20 mouse cellular contexts compared by ENCODE assay signal in genomic region chr6:119562558-119562957, GRCm38 (mm10). TPM values are rescaled to one million over a fixed set of nuclear protein-coding genes. Genes with fewer than 3 reads are reported as not detected.
DNase-seq lines count a peak whose midpoint lies in the region; ATAC-seq and TF ChIP-seq lines count a peak whose summit lies in the region.
"Had no signal": no experiment of that assay in that cellular context is flagged by ENCODE, and none has a peak within 500 bp of the region (broad histone marks: within the 10 kb centered on the region; RNA-seq: fewer than 3 reads in every experiment).

No protein-coding gene starts in this region.

- no peak overlapping the region; the same call in 1 of the 2 replicates for H3K27ac ChIP-seq in intestine, embryonic 14.5 days (ENCODE audit: low read depth)
- no peak overlapping the region for H3K27ac ChIP-seq in intestine, postnatal 0 days (ENCODE audit: low read depth, low read length)
- 0 out of 2 replicates have a peak overlapping the region, but pooled peaks have one; percentile 7 for H3K27ac ChIP-seq in kidney, embryonic 16.5 days (ENCODE audit: low read length)
- H3K27ac ChIP-seq: embryonic facial prominence, embryonic 10.5 days; forebrain, embryonic 13.5 days; hindbrain, embryonic 12.5 days; limb, embryonic 13.5 days; liver, embryonic 15.5 days; midbrain, embryonic 15.5 days had no signal

- peaks cover 13% of the 10 kb centered on the region; the same call in 1 of the 2 replicates for H3K4me1 ChIP-seq in intestine, embryonic 14.5 days (replicated peaks; ENCODE audit: control insufficient read depth, insufficient read depth, low read length)
- no peaks in the 10 kb centered on the region for H3K4me1 ChIP-seq in intestine, postnatal 0 days (replicated peaks; ENCODE audit: control insufficient read depth, insufficient read depth, low read length)
- H3K4me1 ChIP-seq in kidney, embryonic 16.5 days (ENCODE audit: insufficient read depth, low read length): peaks cover 30% of the 10 kb centered on the region
- H3K4me1 ChIP-seq: forebrain, embryonic 13.5 days; liver, embryonic 15.5 days; midbrain, embryonic 15.5 days had no signal

- no peak for DNase-seq in intestine, embryonic 14.5 days (ENCODE audit: low spot score)
- DNase-seq in testis, postnatal 14 days (ENCODE audit: low spot score): peak; percentile 36
- no peak for DNase-seq in testis, postnatal 10 days (ENCODE audit: low spot score)
- DNase-seq in embryo, embryonic 9.5 days (ENCODE audit: extremely low spot score): no peak
- DNase-seq in ovary, postnatal 36 days (ENCODE audit: low spot score): no peak
- DNase-seq: adrenal gland, postnatal 10 days; cerebellum, adult 11-12 months; cerebellum, postnatal 36 days; gastrocnemius, postnatal 25 days; spleen, adult 18-20 months; thymus, postnatal 36 days had no signal

- H3K4me2 ChIP-seq in intestine, embryonic 14.5 days (ENCODE audit: low read length): no peak overlapping the region
- H3K4me2 ChIP-seq in intestine, postnatal 0 days (replicated peaks; ENCODE audit: low read depth): no peak overlapping the region
- no peak overlapping the region for H3K4me2 ChIP-seq in kidney, embryonic 16.5 days (replicated peaks; ENCODE audit: low read depth, low read length)
- H3K4me2 ChIP-seq: forebrain, embryonic 13.5 days; hindbrain, embryonic 12.5 days; limb, embryonic 13.5 days; liver, embryonic 15.5 days; midbrain, embryonic 15.5 days had no signal

- ATAC-seq in intestine, embryonic 14.5 days (replicated peaks; ENCODE audit: low FRiP score, low TSS enrichment, low read depth): peak; percentile 38; the same call in 1 of the 2 replicates
- no peak for ATAC-seq in intestine, postnatal 0 days
- peak; percentile 57 for ATAC-seq in kidney, embryonic 16.5 days (ENCODE audit: low FRiP score, low TSS enrichment)
- ATAC-seq: forebrain, embryonic 13.5 days; inflammation-experienced regulatory T-cells, adult 6 months; midbrain, embryonic 15.5 days had no signal

- no peaks in the 10 kb centered on the region for H3K9me3 ChIP-seq in intestine, embryonic 14.5 days (ENCODE audit: control insufficient read depth, low read length)
- no peaks in the 10 kb centered on the region for H3K9me3 ChIP-seq in intestine, postnatal 0 days (ENCODE audit: control insufficient read depth)
- H3K9me3 ChIP-seq in kidney, embryonic 16.5 days (ENCODE audit: low read length): no peaks in the 10 kb centered on the region
- H3K9me3 ChIP-seq: embryonic facial prominence, embryonic 10.5 days; forebrain, embryonic 13.5 days; hindbrain, embryonic 12.5 days; liver, embryonic 15.5 days; midbrain, embryonic 15.5 days had no signal

- no peak overlapping the region for H3K4me3 ChIP-seq in intestine, embryonic 14.5 days (ENCODE audit: low read depth, low read length)
- H3K4me3 ChIP-seq in intestine, postnatal 0 days (ENCODE audit: low read depth, low read length): no peak overlapping the region
- no peak overlapping the region for H3K4me3 ChIP-seq in kidney, embryonic 16.5 days (ENCODE audit: low read length)
- H3K4me3 ChIP-seq: embryonic facial prominence, embryonic 10.5 days; forebrain, embryonic 13.5 days; hindbrain, embryonic 12.5 days; limb, embryonic 13.5 days; liver, embryonic 15.5 days; midbrain, embryonic 15.5 days had no signal

- H3K27me3 ChIP-seq in intestine, embryonic 14.5 days (replicated peaks; ENCODE audit: control insufficient read depth, insufficient read depth, low read length): no peaks in the 10 kb centered on the region
- no peaks in the 10 kb centered on the region for H3K27me3 ChIP-seq in intestine, postnatal 0 days (replicated peaks; ENCODE audit: control insufficient read depth, insufficient read depth, low read length)
- H3K27me3 ChIP-seq in kidney, embryonic 16.5 days (ENCODE audit: insufficient read depth, low read length): no peaks in the 10 kb centered on the region
- H3K27me3 ChIP-seq: forebrain, embryonic 13.5 days; hindbrain, embryonic 12.5 days; limb, embryonic 13.5 days; liver, embryonic 15.5 days; midbrain, embryonic 15.5 days had no signal

- H3K36me3 ChIP-seq in intestine, embryonic 14.5 days (ENCODE audit: control insufficient read depth, insufficient read depth, low read length): no peaks in the 10 kb centered on the region
- H3K36me3 ChIP-seq in intestine, postnatal 0 days (ENCODE audit: control insufficient read depth, insufficient read depth): no peaks in the 10 kb centered on the region
- no peaks in the 10 kb centered on the region for H3K36me3 ChIP-seq in kidney, embryonic 16.5 days (ENCODE audit: insufficient read depth, low read length)
- H3K36me3 ChIP-seq: embryonic facial prominence, embryonic 10.5 days; hindbrain, embryonic 12.5 days; limb, embryonic 13.5 days; liver, embryonic 15.5 days; midbrain, embryonic 15.5 days had no signal

- H3K9ac ChIP-seq in intestine, embryonic 14.5 days (ENCODE audit: low read length): no peak overlapping the region
- no peak overlapping the region for H3K9ac ChIP-seq in intestine, postnatal 0 days (ENCODE audit: low read depth, low read length)
- no peak overlapping the region for H3K9ac ChIP-seq in kidney, embryonic 16.5 days (replicated peaks; ENCODE audit: low read length)
- H3K9ac ChIP-seq: forebrain, embryonic 13.5 days; hindbrain, embryonic 12.5 days; limb, embryonic 13.5 days; liver, embryonic 15.5 days; midbrain, embryonic 15.5 days had no signal

- TF ChIP-seq CTCF in intestine, postnatal 0 days (IDR thresholded peaks at IDR 0.05; ENCODE audit: low read depth): no peak

- WGBS in intestine, embryonic 14.5 days: 32% methylated on average over 10 of the region's 10 CpGs
- 60% methylated on average over 10 of the region's 10 CpGs for WGBS in intestine, postnatal 0 days
- WGBS in kidney, embryonic 16.5 days: 31% methylated on average over 10 of the region's 10 CpGs

RNA-seq across cellular contexts. Expression of gene Wnt5b, which starts 18.4 kb away (rescaled TPM):
- 7.4 and 8.0 TPM in 2 replicates for polyA plus RNA-seq in intestine, embryonic 14.5 days (2014; fragmentation: Nextera tagmentation; extraction: Ambion mirVana)
- 1.5 and 1.8 TPM in 2 replicates for polyA plus RNA-seq in intestine, postnatal 0 days (2015; fragmentation: Nextera tagmentation; extraction: Ambion mirVana)
- 9.6 and 10.1 TPM in 2 replicates for polyA plus RNA-seq in kidney, embryonic 16.5 days (2015; fragmentation: Nextera tagmentation; extraction: Ambion mirVana)
